Mouse (Mus musculus) thymus, postnatal 14 days (tissue): ENCODE results near the gene Nrbf2.

Experiments used
- DNase-seq: peaks from one replicate; pipeline ENCODE4 v3.0.0; 2021

Nrbf2 gene

GRCm38 (mm10) chr10:67291087-67291486, 6.0 kb upstream of the Nrbf2 start:
- DNase-seq, result no peak

DNA sequence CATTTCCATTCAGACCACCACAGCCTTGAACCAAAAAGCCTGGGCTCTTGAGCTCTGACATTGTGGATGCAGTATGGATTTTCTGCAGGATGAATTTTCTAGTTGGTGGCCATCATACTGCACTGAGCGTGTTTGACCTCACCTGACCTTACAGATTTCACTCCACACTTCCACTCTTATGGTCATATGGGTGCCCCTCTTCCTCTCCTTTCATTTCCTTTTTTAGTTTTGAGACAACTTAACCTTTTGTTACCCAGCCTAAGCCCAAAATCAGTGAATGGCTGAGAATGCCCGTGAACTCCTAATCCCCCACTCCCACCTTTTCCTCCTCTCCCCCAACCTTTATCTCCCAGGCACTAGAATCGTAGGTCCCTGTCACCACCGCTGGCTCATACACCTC, 5.5 kb upstream of the Nrbf2 start:
- DNase-seq, result no peak

DNA sequence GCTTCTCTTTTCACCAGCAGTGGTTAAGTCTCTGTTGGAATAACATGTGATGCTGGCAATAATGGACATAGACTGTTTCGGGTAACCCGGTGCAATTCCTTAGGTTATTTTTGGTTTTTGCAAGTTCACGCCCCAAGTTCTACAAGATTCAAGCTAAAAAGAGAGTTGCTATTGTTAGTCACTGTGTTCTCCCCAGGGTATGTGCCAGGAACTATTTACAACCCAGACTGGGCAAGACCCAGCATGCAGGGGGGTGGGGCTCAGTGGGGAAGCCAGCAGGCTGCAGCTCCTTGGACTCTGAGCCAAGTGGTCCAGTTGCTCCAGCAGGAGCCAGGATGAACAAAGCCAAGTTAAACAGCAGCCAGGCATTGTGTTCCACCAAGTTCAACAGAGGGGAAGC, 2.8 kb upstream of the Nrbf2 start:
- no peak for DNase-seq

DNA sequence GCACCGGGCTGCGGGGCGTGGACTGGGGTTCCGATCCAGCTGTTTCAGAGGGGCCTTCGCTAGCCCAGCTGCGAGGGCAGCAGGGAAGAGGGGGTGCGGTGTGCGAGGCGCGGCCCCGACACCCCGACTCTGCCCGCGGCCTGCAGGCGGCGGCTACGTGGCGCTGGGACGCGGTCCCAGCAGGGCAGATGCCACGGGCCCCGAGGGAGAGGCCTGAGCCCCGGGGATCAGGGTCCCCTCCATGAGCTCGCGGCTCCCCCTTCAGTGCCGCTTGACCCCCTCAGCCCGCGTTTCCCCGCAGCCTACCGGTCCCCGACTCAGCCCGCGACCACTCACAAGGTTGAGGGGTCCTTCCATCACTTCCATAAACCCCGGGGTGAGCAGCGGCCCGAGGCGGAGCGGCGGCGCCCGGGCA, 337 bp downstream of the Nrbf2 start:
- peak; percentile 65 for DNase-seq

- DNase-seq, result peak; percentile 4
These were observed 794 bp downstream of the Nrbf2 start for GRCm38 (mm10) chr10:67284311-67284710.

DNA sequence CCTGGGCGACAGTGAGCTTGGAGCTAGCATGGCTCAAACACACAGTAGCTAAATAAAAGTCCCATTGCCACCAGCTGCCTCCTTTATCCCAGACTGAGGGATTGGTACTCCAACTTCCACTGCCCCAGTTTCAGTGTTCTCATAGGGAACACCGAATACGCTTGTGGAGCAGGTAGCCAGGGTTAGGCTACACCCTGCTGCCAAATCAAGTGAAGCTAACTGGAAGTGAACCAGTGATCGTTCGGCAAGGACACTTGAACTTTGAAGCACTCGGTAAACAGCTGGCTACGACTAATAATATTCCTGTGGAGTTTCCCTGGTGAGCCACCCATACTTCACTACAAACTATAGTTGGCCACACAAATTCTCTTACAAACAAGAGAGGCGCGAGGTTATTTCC, 1.6 kb downstream of the Nrbf2 start:
- no peak for DNase-seq

DNA sequence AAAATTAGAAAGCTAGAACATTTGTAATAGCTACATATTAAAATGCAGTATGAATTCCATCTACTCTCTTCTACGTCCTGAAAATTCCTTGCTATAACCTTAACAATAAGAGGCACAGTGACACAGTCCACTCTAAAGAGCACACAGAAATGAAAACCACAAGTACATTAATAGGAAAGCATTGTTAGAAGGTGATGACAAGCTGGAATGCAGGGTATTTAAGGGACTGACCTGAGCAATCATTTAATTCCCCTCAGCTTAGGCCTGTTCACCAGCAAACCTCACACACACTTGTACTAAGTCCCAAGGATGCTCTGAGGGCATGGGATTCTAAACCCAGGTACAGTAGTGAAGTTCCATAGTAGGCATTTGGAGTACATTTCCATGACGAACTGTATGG, 2.6 kb downstream of the Nrbf2 start:
- no peak for DNase-seq

DNA sequence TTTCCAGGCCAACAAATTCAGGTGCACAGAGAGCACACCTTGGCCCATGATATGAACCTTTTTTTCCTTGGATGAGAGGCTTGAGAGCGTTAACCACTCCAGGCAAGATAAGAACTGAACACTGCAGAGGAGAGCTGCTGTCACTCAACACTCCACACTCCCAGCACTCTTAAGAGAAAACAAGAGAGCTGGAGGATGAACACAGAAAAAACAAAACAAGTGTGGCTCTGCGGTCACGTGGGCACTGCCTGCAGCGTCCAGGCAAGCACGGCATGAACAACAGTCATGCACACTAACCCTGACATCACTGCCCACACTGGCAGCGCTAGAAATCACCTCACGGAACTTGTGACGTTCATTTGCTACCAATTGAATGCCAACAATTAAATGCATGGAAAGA, 3.3 kb downstream of the Nrbf2 start:
- DNase-seq, result no peak

DNA sequence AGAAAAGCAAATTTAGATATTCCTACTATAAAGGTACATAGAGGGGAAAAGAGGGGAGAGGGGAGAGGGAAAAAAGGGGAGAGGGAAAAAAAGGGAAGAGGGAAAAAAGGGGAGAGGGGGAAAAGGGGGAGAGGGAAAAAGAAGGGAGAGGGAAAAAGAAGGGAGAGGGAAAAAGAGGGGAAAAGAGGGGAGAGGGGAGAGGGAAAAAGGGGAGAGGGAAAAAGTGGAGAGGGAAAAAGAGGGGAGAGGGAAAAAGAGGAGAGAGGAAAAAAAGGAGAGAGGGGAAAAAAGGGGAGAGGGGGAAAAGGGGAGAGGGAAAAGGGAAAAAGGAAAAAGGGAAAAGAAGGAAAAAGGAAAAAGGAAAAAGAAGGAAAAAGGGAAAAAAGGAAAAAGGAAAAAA, 9.2 kb downstream of the Nrbf2 start:
- DNase-seq, result no peak

GRCm38 (mm10) chr10:67264852-67265251, 20.3 kb downstream of the Nrbf2 start:
- peak; percentile 46 for DNase-seq

- DNase-seq, result no peak
These were observed 32.0 kb downstream of the Nrbf2 start for GRCm38 (mm10) chr10:67253115-67253514.

DNA sequence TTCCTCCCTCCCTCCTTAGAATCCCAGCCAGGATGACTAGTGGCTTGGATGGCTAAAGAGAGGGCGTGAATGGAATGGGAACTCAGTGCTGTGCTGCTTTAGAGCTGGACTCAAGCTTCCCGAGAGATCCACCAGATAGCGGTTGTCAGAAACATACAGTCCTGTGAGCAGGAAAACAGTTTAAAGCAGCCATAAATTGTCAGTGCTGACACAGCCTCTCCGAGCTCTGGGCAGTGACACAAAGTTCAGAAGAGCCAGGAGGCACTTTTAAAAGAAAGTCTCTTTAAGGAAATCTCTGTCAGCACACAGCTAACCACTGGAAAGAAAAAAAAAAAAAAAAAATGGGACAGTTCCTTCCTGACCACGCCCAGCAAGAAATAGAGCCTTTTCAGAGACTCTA, 32.8 kb downstream of the Nrbf2 start:
- DNase-seq, result no peak

DNA sequence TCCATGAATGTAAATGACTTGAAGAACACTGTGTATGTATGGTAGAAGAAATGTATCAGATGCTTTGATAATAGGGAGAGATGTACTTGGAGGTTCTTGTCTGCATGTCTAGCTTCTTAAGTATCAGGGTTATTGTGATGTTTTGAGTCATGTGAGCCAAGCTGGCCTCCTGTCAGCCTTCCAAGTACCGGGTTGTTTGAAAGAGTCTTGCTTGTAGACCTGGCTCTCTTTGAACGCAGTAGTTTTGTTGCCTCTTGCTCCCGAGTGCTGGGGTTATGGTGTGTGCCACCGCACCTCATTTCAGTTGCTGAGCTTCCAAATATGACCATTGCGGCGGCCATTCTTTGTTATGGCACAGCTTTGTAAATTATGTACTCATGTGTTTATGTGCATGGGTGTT, 34.3 kb downstream of the Nrbf2 start:
- DNase-seq, result no peak

DNA sequence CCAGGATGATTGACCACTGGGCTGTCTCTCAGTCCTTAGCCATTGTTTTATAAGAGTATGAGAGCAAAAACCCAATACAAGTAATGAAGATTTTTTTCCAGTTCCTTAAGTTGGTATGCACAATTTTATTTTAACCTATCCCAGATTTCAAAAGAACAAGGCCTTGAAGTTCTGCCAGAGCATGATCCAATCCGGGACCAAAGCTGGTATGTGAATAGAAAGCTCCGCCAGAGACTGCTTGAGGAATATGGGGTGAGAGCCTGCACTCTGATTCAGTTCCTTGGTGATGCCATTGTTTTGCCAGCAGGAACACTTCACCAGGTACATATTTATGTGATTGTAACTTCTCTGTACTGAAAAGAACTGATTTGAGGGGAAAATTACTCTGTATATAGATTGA, 35.6 kb downstream of the Nrbf2 start:
- DNase-seq, result no peak

GRCm38 (mm10) chr10:67247145-67247544, 38.0 kb downstream of the Nrbf2 start:
- DNase-seq, result peak; percentile 63

DNA sequence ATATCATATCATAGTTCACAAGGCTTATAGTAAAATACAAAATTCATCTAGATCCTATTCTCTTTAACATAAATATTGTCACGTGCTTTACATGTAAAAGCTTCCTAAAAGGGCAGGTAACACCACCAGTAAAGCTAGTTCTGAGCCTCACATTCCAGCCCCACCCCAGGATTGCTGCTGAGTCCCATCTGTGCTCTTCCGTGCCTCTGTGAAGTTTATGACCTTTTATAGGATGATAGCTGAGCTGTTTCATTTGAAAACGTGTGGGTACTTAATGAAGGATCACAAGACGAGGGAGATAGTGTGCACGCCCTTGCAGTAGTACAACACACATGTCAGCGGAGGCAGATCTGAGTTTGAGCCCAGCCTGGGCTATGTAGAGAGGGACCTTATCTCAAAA, 54.7 kb downstream of the Nrbf2 start:
- DNase-seq, result no peak

DNA sequence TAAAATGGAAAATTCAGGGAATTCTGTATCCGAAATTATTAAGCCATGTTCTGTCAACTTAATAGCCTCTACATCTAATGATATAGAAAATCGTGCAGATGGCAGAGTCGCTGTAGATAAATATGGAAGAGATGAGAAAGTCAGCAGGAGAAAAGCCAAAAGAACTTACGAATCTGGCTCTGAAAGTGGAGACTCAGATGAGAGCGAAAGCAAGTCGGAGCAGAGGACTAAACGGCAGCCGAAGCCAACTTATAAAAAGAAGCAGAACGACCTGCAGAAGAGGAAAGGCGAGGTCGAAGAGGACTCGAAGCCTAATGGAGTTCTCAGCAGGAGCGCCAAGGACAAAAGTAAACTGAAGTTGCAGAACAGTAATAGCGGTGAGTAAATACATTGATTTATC, 58.6 kb downstream of the Nrbf2 start:
- no peak for DNase-seq

- DNase-seq, result no peak
These were observed 59.0 kb downstream of the Nrbf2 start for GRCm38 (mm10) chr10:67226109-67226508.

DNA sequence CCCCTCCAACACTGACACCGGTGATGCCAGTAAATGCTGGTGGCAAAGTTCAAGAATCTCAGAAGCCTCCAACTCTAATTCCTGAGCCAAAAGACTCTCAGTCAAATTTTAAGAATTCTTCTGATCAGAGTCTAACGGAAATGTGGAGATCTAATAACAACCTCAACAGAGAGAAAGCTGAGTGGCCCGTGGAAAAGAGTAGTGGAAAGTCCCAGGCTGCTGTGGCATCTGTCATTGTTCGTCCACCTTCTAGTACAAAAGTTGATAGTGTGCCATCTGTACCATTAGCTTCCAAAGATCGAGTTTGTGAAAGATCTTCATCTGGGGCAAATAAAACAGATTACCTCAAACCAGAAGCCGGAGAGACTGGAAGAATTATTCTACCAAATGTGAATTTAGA, 59.6 kb downstream of the Nrbf2 start:
- DNase-seq, result no peak

GRCm38 (mm10) chr10:67223942-67224341, 61.2 kb downstream of the Nrbf2 start:
- DNase-seq, result no peak

- DNase-seq, result no peak
These were observed 63.8 kb downstream of the Nrbf2 start for GRCm38 (mm10) chr10:67221284-67221683.

GRCm38 (mm10) chr10:67220251-67220650, 64.9 kb downstream of the Nrbf2 start:
- no peak for DNase-seq

- DNase-seq, result no peak
These were observed 66.1 kb downstream of the Nrbf2 start for GRCm38 (mm10) chr10:67218873-67219565.

GRCm38 (mm10) chr10:67216872-67217271, 68.2 kb downstream of the Nrbf2 start:
- DNase-seq, result no peak
